Mouse (Mus musculus) erythroblast, embryonic 14.5 days (primary cell): ENCODE results near the gene Col4a4.

Experiments used
- GATA1 ChIP-seq: IDR thresholded peaks from 2 replicates; pipeline ENCODE4 v1.6.1; 2012; ENCODE audit warnings: low read length, inconsistent platforms, mixed read lengths
- TAL1 ChIP-seq: IDR thresholded peaks from 3 replicates; pipeline ENCODE4 v1.6.1; 2012; ENCODE audit warnings: low read length, inconsistent platforms, mixed read lengths

DNA sequence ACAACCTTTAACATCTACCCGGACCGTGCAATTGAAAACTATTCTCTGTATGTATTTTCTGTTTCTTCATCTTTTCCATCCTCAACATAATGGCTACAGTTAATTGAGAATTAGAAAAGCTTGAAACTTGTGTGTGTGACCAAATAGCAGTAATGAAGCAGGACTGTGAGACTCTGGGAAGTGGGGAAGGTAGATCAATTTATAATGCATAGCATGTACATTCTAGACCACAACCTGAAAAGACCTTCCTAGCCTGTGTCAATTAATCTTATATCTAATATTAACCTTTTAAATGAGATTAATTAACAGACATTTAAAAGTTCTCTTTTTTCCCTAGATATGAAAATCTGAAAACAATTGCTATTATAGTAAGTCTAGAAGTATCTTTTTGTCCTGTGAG, 42.7 kb downstream of the Col4a4 start:
- TF ChIP-seq GATA1 (no peak), TAL1 (no peak)
